ENCODE assay signal across 8 mouse cellular contexts in genomic region chr2:152669256-152669638, GRCm38 (mm10). TPM values are rescaled to one million over a fixed set of nuclear protein-coding genes. Genes with fewer than 3 reads are reported as not detected.
DNase-seq lines count a peak whose midpoint lies in the region; ATAC-seq and TF ChIP-seq lines count a peak whose summit lies in the region.

TSS of gene H13 (plus strand) at chr2:152669461.

- H3K27me3 ChIP-seq in E14TG2a.4 (ENCODE audit: insufficient read depth, low read length) = no peaks in the 10 kb centered on the region
- no peaks in the 10 kb centered on the region for H3K27me3 ChIP-seq in forebrain, embryonic 14.5 days (replicated peaks; ENCODE audit: control insufficient read depth, insufficient read depth, low read length)
- no peaks in the 10 kb centered on the region for H3K27me3 ChIP-seq in neural tube, embryonic 15.5 days (replicated peaks)

- peaks cover 30% of the 10 kb centered on the region for H3K36me3 ChIP-seq in E14TG2a.4 (ENCODE audit: insufficient read depth, low read length)
- H3K36me3 ChIP-seq in forebrain, embryonic 14.5 days (ENCODE audit: control insufficient read depth, insufficient read depth, low read length) = peaks cover 22% of the 10 kb centered on the region
- peaks cover 7% of the 10 kb centered on the region for H3K36me3 ChIP-seq in neural tube, embryonic 15.5 days

- H3K9me3 ChIP-seq in E14TG2a.4 (ENCODE audit: low read length) = no peaks in the 10 kb centered on the region
- H3K9me3 ChIP-seq in forebrain, embryonic 14.5 days (replicated peaks; ENCODE audit: control insufficient read depth, low read length) = no peaks in the 10 kb centered on the region
- H3K9me3 ChIP-seq in neural tube, embryonic 15.5 days (replicated peaks) = no peaks in the 10 kb centered on the region

- under 1% methylated on average over 35 of the region's 35 CpGs for WGBS in forebrain, embryonic 14.5 days
- under 1% methylated on average over 35 of the region's 35 CpGs for WGBS in neural tube, embryonic 15.5 days

- TF ChIP-seq CTCF in E14TG2a.4 (conservative IDR thresholded peaks at IDR 0.05; ENCODE audit: low read length) = peak; percentile 43

- peak within 1 kb of the TSS; percentile 99 for H3K4me3 ChIP-seq in E14TG2a.4 (replicated peaks; ENCODE audit: low read length)
- peak within 1 kb of the TSS; percentile 100 for H3K4me3 ChIP-seq in forebrain, embryonic 14.5 days (ENCODE audit: low read depth, low read length)
- H3K4me3 ChIP-seq in neural tube, embryonic 15.5 days (replicated peaks) = peak within 1 kb of the TSS; percentile 97

- intact Hi-C loops in heart, postnatal 14 days (cut with DNase I) = loop anchor here (10.0 kb wide), 1 partner anchor 214 kb away; no protein-coding TSS in a partner anchor

- ATAC-seq in forebrain, embryonic 14.5 days = peak; percentile 85
- ATAC-seq in neural tube, embryonic 15.5 days (ENCODE audit: low FRiP score) = peak; percentile 86

- peaks cover 41% of the 10 kb centered on the region for H3K4me1 ChIP-seq in E14TG2a.4 (replicated peaks; ENCODE audit: low read depth, low read length)
- peaks cover 21% of the 10 kb centered on the region for H3K4me1 ChIP-seq in forebrain, embryonic 14.5 days (ENCODE audit: control insufficient read depth, insufficient read depth, low read length)
- peaks cover 37% of the 10 kb centered on the region for H3K4me1 ChIP-seq in neural tube, embryonic 15.5 days

- DNase-seq in c-Kit-positive CD71-positive TER-119-positive erythroid progenitor cells, embryonic 14.5 days (ENCODE audit: low spot score) = peak; percentile 87
- DNase-seq in forebrain, embryonic 14.5 days (ENCODE audit: low spot score) = peak; percentile 97
- peak; percentile 94 to 96 for DNase-seq in heart, postnatal 14 days
- peak; percentile 92 for DNase-seq in layer of hippocampus, adult 11-12 months (ENCODE audit: low spot score)
- peak; percentile 88 to 92 for DNase-seq in lung, adult 18-20 months
- peak; percentile 90 for DNase-seq in testis, postnatal 14 days (ENCODE audit: low spot score)

- peak within 1 kb of the TSS; percentile 88 for H3K4me2 ChIP-seq in forebrain, embryonic 14.5 days (ENCODE audit: low read length)
- H3K4me2 ChIP-seq in neural tube, embryonic 15.5 days = peak within 1 kb of the TSS; percentile 92

- peak within 1 kb of the TSS; percentile 95 for H3K9ac ChIP-seq in forebrain, embryonic 14.5 days (ENCODE audit: low read length)
- H3K9ac ChIP-seq in neural tube, embryonic 15.5 days (replicated peaks) = peak within 1 kb of the TSS; percentile 99

- H3K27ac ChIP-seq in forebrain, embryonic 14.5 days (ENCODE audit: low read depth, low read length) = peak within 1 kb of the TSS; percentile 96
- peak within 1 kb of the TSS; percentile 98 for H3K27ac ChIP-seq in neural tube, embryonic 15.5 days (replicated peaks)

RNA-seq across cellular contexts. Expression of gene H13, which starts in this region (rescaled TPM):
- polyA plus RNA-seq in forebrain, embryonic 14.5 days (2014; fragmentation: Nextera tagmentation; extraction: Ambion mirVana) = 136 and 161 TPM in 2 replicates
- total RNA-seq in heart, postnatal 14 days (2021) = 10 to 100 TPM; 38.7 to 42.4 TPM
- 152 and 155 TPM in 2 replicates for polyA plus RNA-seq in neural tube, embryonic 15.5 days (2015; fragmentation: Nextera tagmentation; extraction: Ambion mirVana)

Comparison
In these comparisons a context has a peak if more than half of its experiments do, and no peak if none do; other contexts are left out.
1. Peak in every context shown above with its lines: DNase-seq, ATAC-seq, H3K4me3 ChIP-seq and H3K27ac ChIP-seq.